Mouse (Mus musculus) layer of hippocampus, postnatal 36 days (tissue): ENCODE measurements around the gene Rnf222. TPM values are rescaled to one million over a fixed set of nuclear protein-coding genes. Genes with fewer than 3 reads are reported as not detected.

ENCODE experiments used
- DNase-seq, 2 experiments: peaks; one replicate each; pipeline ENCODE4 v3.0.0; 2022
- total RNA-seq, 2 experiments: library from RNA; stranded (reverse); gene quantifications; 2 replicates each; pipeline ENCODE4 v1.2.3; 2021

Rnf222 gene
- total RNA-seq, 2 experiments from 2014 or later: not detected

DNA sequence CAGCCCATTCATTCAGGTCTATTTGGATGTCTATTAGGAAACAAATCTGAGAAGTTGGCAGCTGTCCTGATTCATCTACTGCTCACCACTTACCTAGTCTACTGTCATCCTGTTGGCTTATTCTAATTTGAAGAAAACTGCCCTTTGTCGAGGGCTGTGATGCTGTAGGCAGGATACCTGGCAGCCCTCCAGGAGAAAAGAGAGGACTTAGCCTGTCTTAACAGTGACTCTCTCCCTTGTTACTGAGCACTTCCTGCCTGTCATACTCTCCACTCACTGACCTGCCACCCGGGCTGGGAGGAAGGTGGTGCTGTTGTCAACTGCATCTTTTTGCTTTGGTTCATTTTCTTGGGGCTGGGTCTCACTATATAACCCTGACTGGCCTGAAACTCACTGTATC, 2.3 kb downstream of the Rnf222 start:
- DNase-seq: no peak

- DNase-seq: no peak
Observed at GRCm38 (mm10) chr11:68891823-68892222, 3.5 kb downstream of the Rnf222 start.

- DNase-seq: no peak
Observed at GRCm38 (mm10) chr11:68892233-68892832, 4.0 kb downstream of the Rnf222 start.

DNA sequence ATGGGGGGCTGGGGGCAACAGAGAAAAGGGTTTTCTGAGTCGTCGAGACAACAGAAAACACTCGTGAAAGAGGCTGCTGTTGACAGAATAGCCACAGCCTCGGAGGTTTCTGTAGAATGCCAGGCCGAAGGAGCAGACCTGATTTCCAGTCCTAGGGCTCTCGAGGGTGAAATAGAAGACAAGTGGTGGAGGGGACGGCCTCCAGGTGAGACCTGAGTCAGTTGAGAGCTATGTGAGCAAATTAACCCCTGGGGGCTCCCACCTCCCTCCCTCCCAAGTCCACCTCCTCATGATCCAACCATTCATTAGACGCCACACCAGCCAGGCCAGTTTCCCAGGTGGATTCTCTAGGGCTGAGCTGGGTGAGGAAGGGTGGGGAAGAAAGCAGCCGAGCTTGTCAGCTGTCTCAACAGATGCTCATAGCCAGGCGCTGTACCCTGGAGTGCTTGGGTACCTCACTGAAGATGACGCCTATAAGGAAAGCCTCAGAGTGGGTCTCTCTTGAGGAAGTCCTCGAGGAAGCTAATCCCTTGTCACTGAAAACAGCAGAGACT, 5.6 kb downstream of the Rnf222 start:
- DNase-seq: no peak

GRCm38 (mm10) chr11:68896247-68896646, 7.9 kb downstream of the Rnf222 start:
- DNase-seq: no peak

DNA sequence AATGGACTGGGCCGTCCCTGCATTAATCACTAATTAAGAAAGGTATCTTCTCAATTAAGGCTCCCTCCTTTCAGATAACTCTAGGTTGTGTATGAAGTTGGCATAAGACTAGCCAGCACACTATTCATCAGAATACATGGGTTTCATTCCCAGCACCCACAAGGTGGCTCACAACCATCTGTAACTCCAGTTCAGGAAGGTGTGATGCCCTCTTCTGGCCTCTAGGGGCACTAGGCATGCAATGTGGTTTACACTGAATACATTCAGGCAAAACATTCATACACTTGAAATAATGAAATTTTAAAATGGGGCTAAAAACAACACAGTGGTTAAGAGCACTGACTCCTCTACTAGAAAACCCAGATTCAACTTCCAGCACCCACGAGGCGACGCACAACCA, 8.8 kb downstream of the Rnf222 start:
- no peak for DNase-seq

DNA sequence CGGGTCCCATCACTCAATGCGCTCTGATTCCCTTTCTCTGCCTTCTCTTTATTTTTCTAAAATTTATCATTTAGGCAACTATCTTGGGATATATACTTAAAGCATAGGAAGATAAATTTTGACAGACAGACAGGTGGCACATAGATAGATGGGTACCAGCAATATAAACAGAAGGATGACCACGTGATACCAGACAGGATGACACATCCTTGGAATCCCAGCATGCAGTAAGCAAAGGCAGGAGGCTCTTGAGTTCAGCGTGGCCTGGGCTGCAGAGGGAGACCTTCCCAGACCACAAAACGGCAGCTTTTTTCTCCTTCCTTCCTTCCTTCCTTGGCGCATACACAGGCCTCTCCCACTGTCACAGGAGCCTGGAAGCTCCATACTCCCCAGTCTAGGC, 9.5 kb downstream of the Rnf222 start:
- DNase-seq: no peak

GRCm38 (mm10) chr11:68898790-68899189, 10.4 kb downstream of the Rnf222 start:
- no peak for DNase-seq

DNA sequence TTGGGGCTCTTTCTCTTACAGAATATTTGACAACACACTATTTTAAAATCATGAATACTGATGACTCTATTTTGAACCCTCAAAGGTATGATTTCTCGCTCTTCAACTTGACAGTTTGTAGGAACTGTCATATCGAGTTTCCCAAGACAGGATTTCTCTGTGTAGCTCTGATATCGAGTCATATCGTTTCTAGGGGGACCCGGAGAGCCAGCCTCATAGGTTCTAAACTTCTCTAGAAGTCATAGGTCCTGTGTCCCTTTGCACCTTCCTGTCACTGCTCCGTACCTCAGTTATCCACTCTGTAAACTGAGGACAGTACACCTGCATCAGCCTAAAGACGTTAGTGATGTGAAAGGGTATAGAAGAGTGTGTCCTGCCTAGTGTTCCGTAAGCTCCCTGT, 11.5 kb downstream of the Rnf222 start:
- no peak for DNase-seq

DNA sequence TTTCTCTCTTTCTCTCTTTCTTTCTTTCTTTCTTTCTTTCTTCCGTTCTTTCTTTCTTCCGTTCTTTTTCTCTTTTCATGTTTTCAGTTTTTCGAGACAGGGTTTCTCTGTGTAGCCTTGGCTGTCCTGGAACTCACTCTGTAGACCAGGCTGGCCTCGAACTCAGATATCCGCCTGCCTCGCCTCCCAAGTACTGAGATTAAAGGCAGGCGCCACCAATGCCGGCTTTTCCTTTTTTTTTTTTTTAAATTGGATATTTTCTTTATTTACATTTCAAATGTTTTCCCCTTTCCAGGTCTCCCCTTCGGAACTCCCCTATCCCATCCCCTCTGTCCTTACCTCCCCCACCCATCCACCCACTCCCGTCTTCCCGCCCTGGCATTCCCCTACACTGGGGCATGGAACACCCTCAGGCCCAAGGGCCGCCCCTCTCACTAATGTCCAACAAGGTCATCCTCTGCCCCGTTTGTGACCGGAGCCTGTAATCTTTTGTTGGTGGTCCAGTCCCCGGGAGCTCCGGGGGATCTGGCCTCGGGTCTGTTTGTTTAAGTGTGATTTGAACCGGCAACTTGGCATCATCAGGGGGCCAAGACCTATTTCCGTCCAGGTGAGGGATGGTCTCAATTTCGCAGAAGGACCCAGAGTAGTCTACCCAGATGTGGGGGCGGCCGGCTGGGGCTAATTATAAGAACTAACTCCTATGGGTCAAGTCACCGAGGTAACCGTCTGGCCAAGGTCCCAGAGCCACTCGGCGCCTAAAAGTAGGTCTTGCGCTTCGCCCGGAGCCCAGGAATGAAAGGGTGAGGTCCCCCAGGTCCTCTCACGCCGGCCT, 12.4 kb downstream of the Rnf222 start:
- DNase-seq: no peak

DNA sequence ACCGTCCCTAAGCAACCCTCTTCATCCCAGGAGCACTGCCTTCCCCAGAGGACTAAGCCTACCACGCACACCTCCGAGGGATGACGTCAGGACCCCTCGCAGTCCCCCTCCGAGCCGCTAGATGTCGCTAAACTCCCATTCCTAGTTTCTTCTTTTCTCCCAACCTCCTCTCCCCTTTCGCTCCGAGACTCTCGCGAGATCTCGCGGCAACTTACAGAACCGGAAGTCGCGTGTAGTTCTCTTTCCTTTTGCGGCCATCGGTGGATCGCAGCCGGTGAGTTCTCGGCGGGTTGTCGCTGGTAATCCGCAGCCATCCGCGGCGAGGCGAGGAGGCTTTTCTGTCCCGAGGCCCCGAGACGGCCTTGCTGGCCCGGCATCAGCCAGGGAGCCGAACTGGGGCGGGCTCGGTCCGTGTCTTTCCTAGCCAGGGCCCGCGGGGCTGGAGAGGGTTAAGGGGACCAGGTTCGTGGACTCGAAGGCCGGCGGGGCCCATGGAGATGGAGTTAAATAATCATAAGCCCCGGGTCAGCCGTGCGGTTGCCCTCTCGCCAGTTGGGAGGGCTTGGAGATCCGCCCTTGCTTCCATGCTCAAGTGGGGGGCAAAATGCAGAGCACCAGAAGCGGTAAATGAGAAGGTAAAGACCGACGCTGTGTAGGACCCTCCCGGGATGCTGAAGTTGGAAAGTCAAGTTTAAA, 13.1 kb downstream of the Rnf222 start, which contains the start of gene Rpl26:
Gene Rpl26, plus strand, starts transcription at position 233 of the 696 bp plus-strand sequence.
- peak; percentile 97 to 99 for DNase-seq

GRCm38 (mm10) chr11:68902047-68902364, 13.7 kb downstream of the Rnf222 start:
- DNase-seq: no peak

- DNase-seq: no peak
Observed at GRCm38 (mm10) chr11:68902367-68902766, 14.0 kb downstream of the Rnf222 start.

DNA sequence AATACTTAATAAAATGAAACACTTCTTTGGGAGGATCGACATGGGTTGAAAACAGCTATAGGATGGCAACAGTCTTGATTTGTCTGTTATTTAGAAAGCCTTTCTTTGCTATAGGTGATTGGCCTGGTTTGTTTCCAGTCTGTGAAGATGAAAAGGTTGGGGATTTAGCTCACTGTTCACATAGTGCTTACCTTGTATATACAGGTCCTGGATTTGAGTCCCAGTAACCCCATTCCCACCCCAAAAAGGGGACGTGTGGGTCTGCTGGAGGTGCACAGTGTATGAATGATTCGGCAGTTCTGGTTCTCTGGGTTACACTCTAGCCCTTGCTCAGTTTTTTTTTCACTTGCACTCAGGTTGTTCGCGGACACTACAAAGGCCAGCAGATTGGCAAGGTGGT, 14.5 kb downstream of the Rnf222 start:
- DNase-seq: no peak

DNA sequence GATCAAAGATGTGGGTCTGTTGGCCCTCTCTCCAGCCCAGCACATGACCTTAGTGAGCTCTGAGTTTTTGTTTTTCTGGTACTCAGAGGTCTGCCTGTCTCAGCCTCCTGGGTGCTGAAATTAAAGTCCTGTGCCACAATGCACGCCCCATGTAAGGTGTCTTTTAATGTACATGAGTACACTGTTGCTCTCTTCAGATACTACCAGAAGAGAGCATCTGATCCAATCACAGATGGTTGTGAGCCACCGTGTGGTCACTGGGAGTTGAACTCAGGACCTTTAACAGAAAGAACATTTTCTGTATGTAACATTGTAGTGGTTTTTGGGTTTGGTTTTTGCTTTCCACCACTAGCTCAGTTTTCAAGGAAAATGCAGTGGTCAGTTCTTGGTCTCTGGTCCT, 15.4 kb downstream of the Rnf222 start:
- no peak for DNase-seq

DNA sequence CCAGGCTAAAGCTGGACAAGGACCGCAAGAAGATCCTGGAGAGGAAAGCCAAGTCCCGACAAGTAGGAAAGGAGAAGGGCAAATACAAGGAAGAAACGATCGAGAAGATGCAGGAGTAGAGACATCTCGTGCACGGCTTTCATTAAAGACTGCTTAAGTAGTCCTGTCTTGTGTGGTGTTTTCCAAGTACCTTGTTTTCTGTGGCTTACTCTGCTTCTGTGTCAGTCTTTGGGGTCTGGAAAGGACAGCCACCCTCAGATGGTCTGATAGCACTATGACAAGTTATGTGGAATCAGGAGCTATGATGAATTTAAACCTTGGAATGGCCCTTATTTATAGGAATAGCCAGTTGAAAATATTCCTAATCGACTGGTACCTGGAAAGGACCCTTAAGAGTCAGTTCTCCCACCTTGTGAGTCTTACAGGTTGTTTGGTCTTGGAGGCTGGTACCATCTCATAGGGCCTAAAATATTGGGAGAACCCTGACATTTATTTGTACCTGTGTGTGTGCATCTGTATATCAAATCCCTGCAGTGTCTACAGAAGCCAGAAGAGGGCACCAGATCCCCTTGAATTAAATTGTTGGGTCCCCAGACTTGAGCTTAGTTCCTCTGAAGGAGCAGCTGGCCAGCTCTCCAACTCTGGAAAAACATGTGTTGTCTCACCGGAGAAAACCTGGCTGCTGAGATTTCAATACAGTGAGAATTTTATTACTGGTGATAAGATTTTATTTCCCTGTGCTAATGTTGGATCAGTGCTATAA, 16.2 kb downstream of the Rnf222 start:
- peak; percentile 26 to 74 for DNase-seq

- no peak for DNase-seq
Observed at GRCm38 (mm10) chr11:68905138-68905531, 16.8 kb downstream of the Rnf222 start.

DNA sequence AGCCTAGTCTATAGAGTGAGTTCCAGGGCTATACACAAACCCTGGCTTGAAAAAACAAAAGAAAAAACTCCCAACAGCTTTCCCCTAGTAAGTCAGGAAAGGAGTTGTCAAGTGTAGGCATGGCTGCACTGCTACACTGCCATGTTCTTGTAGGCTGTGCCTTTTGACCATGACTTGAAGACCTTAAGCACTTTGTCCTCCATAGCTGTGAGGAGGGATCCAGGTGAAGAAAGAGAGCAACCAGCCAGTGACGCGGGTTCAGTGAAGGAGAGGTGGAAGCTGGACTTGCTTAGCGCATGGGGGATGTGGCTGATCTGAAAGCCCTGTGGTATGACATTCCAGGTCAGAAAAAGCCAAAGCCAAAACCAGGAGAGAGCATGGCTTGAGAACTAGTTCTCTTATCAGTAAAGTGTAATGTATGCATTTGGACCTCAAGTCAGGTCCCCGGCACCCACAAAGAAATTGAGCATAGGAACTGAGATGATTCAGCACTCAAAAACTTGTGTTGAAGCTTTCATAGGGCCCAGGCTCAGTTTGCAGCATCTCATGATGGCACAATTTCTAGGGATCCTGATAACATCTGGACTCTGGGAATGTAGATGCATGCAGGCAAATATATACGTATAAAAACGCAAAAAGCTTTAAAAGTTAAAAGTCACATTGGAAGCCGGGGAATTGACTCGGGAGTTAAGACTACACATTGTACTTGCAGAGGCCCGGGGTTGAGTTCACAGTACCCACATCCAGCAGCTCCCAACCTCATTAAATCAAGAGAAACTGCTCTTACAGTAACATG, 17.5 kb downstream of the Rnf222 start:
- DNase-seq: no peak

- DNase-seq: no peak
Observed at GRCm38 (mm10) chr11:68906461-68906790, 18.1 kb downstream of the Rnf222 start.

- no peak for DNase-seq
Observed at GRCm38 (mm10) chr11:68907251-68907650, 18.9 kb downstream of the Rnf222 start.

GRCm38 (mm10) chr11:68908846-68909503, 20.6 kb downstream of the Rnf222 start:
- no peak for DNase-seq
